ENCODE assay signal across 8 mouse cellular contexts in genomic region chr5:142841372-142842136, GRCm38 (mm10). TPM values are rescaled to one million over a fixed set of nuclear protein-coding genes. Genes with fewer than 3 reads are reported as not detected.
DNase-seq lines count a peak whose midpoint lies in the region; ATAC-seq and TF ChIP-seq lines count a peak whose summit lies in the region.

No protein-coding gene starts in this region.

- no peak overlapping the region for H3K4me3 ChIP-seq in forebrain, postnatal 0 days (ENCODE audit: low read depth, low read length)
- H3K4me3 ChIP-seq in forebrain, embryonic 11.5 days (ENCODE audit: low read depth, low read length) = no peak overlapping the region
- H3K4me3 ChIP-seq in limb, embryonic 13.5 days = no peak overlapping the region

- no peaks in the 10 kb centered on the region for H3K27me3 ChIP-seq in forebrain, postnatal 0 days (ENCODE audit: insufficient read depth, low read length)
- no peaks in the 10 kb centered on the region for H3K27me3 ChIP-seq in forebrain, embryonic 11.5 days (ENCODE audit: control insufficient read depth, insufficient read depth, low read length)
- H3K27me3 ChIP-seq in limb, embryonic 13.5 days = no peaks in the 10 kb centered on the region

- H3K36me3 ChIP-seq in forebrain, postnatal 0 days (ENCODE audit: insufficient read depth) = no peaks in the 10 kb centered on the region
- H3K36me3 ChIP-seq in forebrain, embryonic 11.5 days (ENCODE audit: control insufficient read depth, insufficient read depth, low read length) = no peaks in the 10 kb centered on the region
- H3K36me3 ChIP-seq in limb, embryonic 13.5 days = no peaks in the 10 kb centered on the region

- no peak overlapping the region for H3K4me2 ChIP-seq in forebrain, postnatal 0 days (ENCODE audit: low read depth)
- no peak overlapping the region for H3K4me2 ChIP-seq in forebrain, embryonic 11.5 days (ENCODE audit: low read depth, low read length, severe bottlenecking)
- no peak overlapping the region for H3K4me2 ChIP-seq in limb, embryonic 13.5 days (replicated peaks)

- no peak overlapping the region for H3K9ac ChIP-seq in forebrain, postnatal 0 days
- H3K9ac ChIP-seq in forebrain, embryonic 11.5 days (ENCODE audit: low read length) = no peak overlapping the region
- peak overlapping the region; percentile 19; the same call in 1 of the 2 replicates for H3K9ac ChIP-seq in limb, embryonic 13.5 days

- DNase-seq in forebrain, postnatal 0 days = no peak
- no peak for DNase-seq in forebrain, embryonic 11.5 days (ENCODE audit: low spot score)
- DNase-seq in Muller cell, postnatal 12 days (ENCODE audit: inconsistent ontology term) = peak; percentile 33
- peak; percentile 34 to 59 for DNase-seq in heart, adult 9 months (ENCODE audit: low spot score in 2 of 2)
- DNase-seq in left cerebral cortex, postnatal 25 days (ENCODE audit: low spot score in 2 of 2) = no peak
- no peak for DNase-seq in gastrocnemius, adult 8-10 months (ENCODE audit: low spot score in 2 of 2)
- DNase-seq in spleen, postnatal 14 days (ENCODE audit: low spot score in 2 of 2) = no peak

- peak; percentile 71 for ATAC-seq in forebrain, postnatal 0 days
- ATAC-seq in forebrain, embryonic 11.5 days (replicated peaks; ENCODE audit: low FRiP score) = no peak
- no peak for ATAC-seq in limb, embryonic 13.5 days (ENCODE audit: low FRiP score, low read depth)

- intact Hi-C loops in left cerebral cortex, postnatal 25 days (cut with DNase I) = loop anchor here (2.0 kb wide), 1 partner anchor 119 kb away; no protein-coding TSS in a partner anchor

- no peaks in the 10 kb centered on the region for H3K9me3 ChIP-seq in forebrain, postnatal 0 days (ENCODE audit: low read length)
- H3K9me3 ChIP-seq in forebrain, embryonic 11.5 days (ENCODE audit: control insufficient read depth, low read length) = no peaks in the 10 kb centered on the region
- no peaks in the 10 kb centered on the region for H3K9me3 ChIP-seq in limb, embryonic 13.5 days

- no peaks in the 10 kb centered on the region for H3K4me1 ChIP-seq in forebrain, postnatal 0 days (ENCODE audit: insufficient read depth)
- no peaks in the 10 kb centered on the region; the same call in 1 of the 2 replicates for H3K4me1 ChIP-seq in forebrain, embryonic 11.5 days (replicated peaks; ENCODE audit: control insufficient read depth, insufficient read depth, low read length)
- H3K4me1 ChIP-seq in limb, embryonic 13.5 days = peaks cover 10% of the 10 kb centered on the region

- TF ChIP-seq CTCF in forebrain, postnatal 0 days (IDR thresholded peaks at IDR 0.05; ENCODE audit: low read depth) = no peak

- H3K27ac ChIP-seq in forebrain, postnatal 0 days (ENCODE audit: low read depth, low read length) = no peak overlapping the region
- H3K27ac ChIP-seq in forebrain, embryonic 11.5 days (ENCODE audit: low read depth, low read length) = no peak overlapping the region
- H3K27ac ChIP-seq in limb, embryonic 13.5 days = no peak overlapping the region

- WGBS in forebrain, postnatal 0 days = 59% methylated on average over 8 of the region's 8 CpGs
- WGBS in forebrain, embryonic 11.5 days = 83% methylated on average over 8 of the region's 8 CpGs
- 72% methylated on average over 8 of the region's 8 CpGs for WGBS in limb, embryonic 13.5 days

RNA-seq across cellular contexts. Expression of gene Tnrc18, which starts 24.1 kb away (rescaled TPM):
- total RNA-seq in forebrain, postnatal 0 days (2014; rRNA removed) = 99.7 and 116 TPM in 2 replicates
- 14.9 and 23.4 TPM in 2 replicates for polyA plus RNA-seq in forebrain, postnatal 0 days (2015; fragmentation: Nextera tagmentation; extraction: Ambion mirVana)
- polyA plus RNA-seq in forebrain, embryonic 11.5 days (2014; fragmentation: Nextera tagmentation; extraction: Ambion mirVana) = 55.2 and 55.7 TPM in 2 replicates
- 37.4 and 37.7 TPM in 2 replicates for polyA plus RNA-seq in limb, embryonic 13.5 days (2015; fragmentation: Nextera tagmentation; extraction: Ambion mirVana)
- total RNA-seq in left cerebral cortex, postnatal 25 days (2021) = 100 to 1,000 TPM; 114 to 125 TPM
- 10 to 100 TPM; 26.0 to 42.3 (median 30.7) TPM for total RNA-seq in gastrocnemius, adult 8-10 months (2022)

RNA-seq across cellular contexts. Expression of gene Fbxl18, which starts 53.7 kb away (rescaled TPM):
- 24.9 and 38.0 TPM in 2 replicates for total RNA-seq in forebrain, postnatal 0 days (2014; rRNA removed)
- polyA plus RNA-seq in forebrain, postnatal 0 days (2015; fragmentation: Nextera tagmentation; extraction: Ambion mirVana) = 14.9 and 27.0 TPM in 2 replicates
- polyA plus RNA-seq in forebrain, embryonic 11.5 days (2014; fragmentation: Nextera tagmentation; extraction: Ambion mirVana) = 15.4 and 16.0 TPM in 2 replicates
- polyA plus RNA-seq in limb, embryonic 13.5 days (2015; fragmentation: Nextera tagmentation; extraction: Ambion mirVana) = 14.1 and 16.1 TPM in 2 replicates
- total RNA-seq in left cerebral cortex, postnatal 25 days (2021) = 10 to 100 TPM; 32.5 to 33.7 TPM
- 1 to 10 TPM; 4.4 to 6.8 (median 5.3) TPM for total RNA-seq in gastrocnemius, adult 8-10 months (2022)

Comparison
In these comparisons a context has a peak if more than half of its experiments do, and no peak if none do; other contexts are left out.
1. DNase-seq: peak in Muller cell, postnatal 12 days (single experiment) and heart, adult 9 months (2 of 2); none in forebrain, postnatal 0 days (single experiment), forebrain, embryonic 11.5 days (single experiment), left cerebral cortex, postnatal 25 days (0 of 2), gastrocnemius, adult 8-10 months (0 of 2) and spleen, postnatal 14 days (0 of 2).